Mouse (Mus musculus) megakaryocyte, embryonic 14.5 days (primary cell): ENCODE data around the gene Trim46.

Experiments
- FLI1 ChIP-seq: IDR thresholded peaks from 2 replicates; pipeline ENCODE4 v1.6.1; 2012; ENCODE audit warnings: low read length, inconsistent platforms, mixed read lengths
- GATA1 ChIP-seq: IDR thresholded peaks from 3 replicates; pipeline ENCODE4 v1.6.1; 2012; ENCODE audit warnings: mixed read lengths, low read length, inconsistent platforms, borderline replicate concordance

DNA sequence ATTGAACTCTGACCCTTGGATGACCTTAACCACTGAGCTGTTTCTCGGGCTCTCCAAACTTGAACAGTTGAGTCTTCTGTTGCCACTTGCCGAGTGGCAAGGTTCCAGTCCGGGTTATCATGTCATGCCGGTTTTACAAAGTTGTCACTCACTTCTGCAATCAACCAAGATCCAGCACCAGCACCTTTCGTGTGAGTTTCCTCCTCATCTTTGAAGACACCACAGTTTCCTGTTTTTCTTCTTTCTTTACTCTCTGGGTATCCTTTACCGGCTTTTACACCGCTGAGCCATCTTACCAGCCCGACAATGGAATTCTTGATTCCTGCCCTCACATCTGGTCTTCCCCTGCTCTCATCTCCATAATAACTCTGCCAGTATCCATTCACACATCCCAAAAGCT is 55.7 kb downstream of the Trim46 start:
- TF ChIP-seq GATA1 (no peak), FLI1 (no peak)
